Mouse (Mus musculus) midbrain, embryonic 14.5 days (tissue): ENCODE measurements around the gene Tunar. TPM values are rescaled to one million over a fixed set of nuclear protein-coding genes. Genes with fewer than 3 reads are reported as not detected.
A peak's percentile ranks its signal among the peaks of the same experiment; 100 is the strongest.

ENCODE experiments used
- ATAC-seq: fragments of 200-750 bp; cut with Nextera tagmentation; 2 replicates; pipeline ENCODE4 v1.8.0; 2017; ENCODE audit warnings: moderate number of reproducible peaks, moderate library complexity; ENCODE audit not compliant: low FRiP score, low TSS enrichment
- DNase-seq: peaks from one replicate; pipeline ENCODE4 v3.0.0-alpha.2; 2015
- H3K27ac ChIP-seq: fragments of 300-500 bp; sonication (generic); replicated peaks from 2 replicates; pipeline ENCODE4 v1.5.1; 2014; ENCODE audit warnings: mild to moderate bottlenecking, low read depth, low read length, moderate library complexity
- H3K27me3 ChIP-seq: fragments of 300-500 bp; sonication (generic); 2 replicates; pipeline ENCODE4 v1.6.1; 2014; ENCODE audit warnings: low read length, control low read depth, mixed read lengths; ENCODE audit not compliant: control insufficient read depth, insufficient read depth
- H3K36me3 ChIP-seq: fragments of 300-500 bp; sonication (generic); 2 replicates; pipeline ENCODE4 v1.6.1; 2014; ENCODE audit warnings: low read length, control low read depth; ENCODE audit not compliant: control insufficient read depth, insufficient read depth
- H3K4me1 ChIP-seq: fragments of 300-500 bp; sonication (generic); 2 replicates; pipeline ENCODE4 v1.6.1; 2014; ENCODE audit warnings: mild to moderate bottlenecking, antibody characterized with exemption, low read length, control low read depth; ENCODE audit not compliant: control insufficient read depth, insufficient read depth
- H3K4me2 ChIP-seq: fragments of 300-500 bp; sonication (generic); 2 replicates; pipeline ENCODE4 v1.6.1; 2014; ENCODE audit warnings: mild to moderate bottlenecking, low read length, moderate library complexity
- H3K4me3 ChIP-seq: fragments of 300-500 bp; sonication (generic); replicated peaks from 2 replicates; pipeline ENCODE4 v1.5.1; 2014; ENCODE audit warnings: low read depth, low read length
- H3K9ac ChIP-seq: fragments of 300-500 bp; sonication (generic); replicated peaks from 2 replicates; pipeline ENCODE4 v1.6.1; 2014; ENCODE audit warnings: mild to moderate bottlenecking, low read length, moderate library complexity
- H3K9me3 ChIP-seq: fragments of 300-500 bp; sonication (generic); 2 replicates; pipeline ENCODE4 v1.6.1; 2016; ENCODE audit warnings: low read length, control low read depth, mixed read lengths; ENCODE audit not compliant: control insufficient read depth
- WGBS: fragments of 180-500 bp; shearing (Covaris S2); extraction: QIAGEN DNeasy Blood & Tissue Kit; methylation state at CpG from one replicate; pipeline ENCODE4 v1.1.7; 2014; 5-methylcytosine and 5-hydroxymethylcytosine counted together
- polyA plus RNA-seq: library from polyadenylated mRNA; unstranded; fragments of >200 nt; fragmentation: Nextera tagmentation; extraction: Ambion mirVana; gene quantifications from 2 replicates; pipeline ENCODE4 v1.2.1, GENCODE M21; 2014

The Tunar gene
- polyA plus RNA-seq, 1 experiment from 2014 or later: 15.5 TPM

DNA sequence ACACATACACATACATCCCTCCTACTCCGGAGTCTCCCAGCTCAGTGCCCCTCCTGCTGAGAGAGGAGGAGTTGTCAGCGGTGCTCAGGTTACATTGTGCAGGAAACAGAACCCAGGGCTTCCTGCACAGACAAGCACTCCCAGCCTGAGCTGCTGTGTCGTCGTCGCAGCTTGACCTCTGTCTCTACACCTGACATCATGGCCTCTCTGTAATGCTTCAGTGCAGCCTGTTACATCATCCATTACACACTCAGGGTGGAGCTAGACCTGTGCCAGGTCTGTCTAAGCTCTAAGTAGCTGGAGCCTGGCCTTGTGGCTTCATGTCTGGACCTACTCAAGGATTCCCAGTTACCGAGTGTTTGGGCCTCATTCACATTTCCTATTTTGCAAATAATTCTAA lies 86.8 kb downstream of the Tunar start:
- no peaks in the 10 kb centered on the region for H3K36me3 ChIP-seq
- no peaks in the 10 kb centered on the region for H3K27me3 ChIP-seq
- 62% methylated on average over 6 of the region's 6 CpGs for WGBS
- no peaks in the 10 kb centered on the region for H3K4me1 ChIP-seq
- no peak overlapping the region for H3K9ac ChIP-seq
- DNase-seq (no peak), ATAC-seq (no peak)
- no peak overlapping the region for H3K4me2 ChIP-seq
- no peak overlapping the region for H3K4me3 ChIP-seq
- H3K9me3 ChIP-seq: no peaks in the 10 kb centered on the region
- H3K27ac ChIP-seq: no peak overlapping the region

DNA sequence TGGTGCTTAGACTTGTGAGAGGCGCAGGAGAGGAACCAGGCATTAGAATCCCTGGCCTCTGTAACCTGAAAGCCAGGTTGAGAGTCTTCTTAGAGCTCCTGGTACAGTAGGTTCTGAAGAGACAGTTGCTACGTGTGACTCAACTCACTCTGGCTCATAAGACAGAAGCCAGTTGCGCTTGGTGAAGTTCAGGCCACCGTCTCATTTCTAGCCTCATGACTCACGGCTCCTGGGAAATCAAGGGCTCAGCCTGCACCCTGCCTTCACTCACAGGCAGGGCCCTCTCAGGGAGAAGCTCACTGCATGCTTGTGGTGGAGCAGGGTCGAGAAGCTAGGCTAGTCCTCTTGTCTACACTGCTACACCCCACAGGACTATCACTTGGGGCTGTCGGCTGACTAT lies 92.9 kb downstream of the Tunar start:
- Histone ChIP-seq H3K9ac (no peak overlapping the region), H3K36me3 (no peaks in the 10 kb centered on the region), H3K4me1 (no peaks in the 10 kb centered on the region), H3K4me2 (no peak overlapping the region), H3K9me3 (no peaks in the 10 kb centered on the region), H3K27ac (no peak overlapping the region), H3K27me3 (no peaks in the 10 kb centered on the region), H3K4me3 (no peak overlapping the region)
- no peak for ATAC-seq
- WGBS: 87% methylated on average over 7 of the region's 7 CpGs
- DNase-seq: no peak

DNA sequence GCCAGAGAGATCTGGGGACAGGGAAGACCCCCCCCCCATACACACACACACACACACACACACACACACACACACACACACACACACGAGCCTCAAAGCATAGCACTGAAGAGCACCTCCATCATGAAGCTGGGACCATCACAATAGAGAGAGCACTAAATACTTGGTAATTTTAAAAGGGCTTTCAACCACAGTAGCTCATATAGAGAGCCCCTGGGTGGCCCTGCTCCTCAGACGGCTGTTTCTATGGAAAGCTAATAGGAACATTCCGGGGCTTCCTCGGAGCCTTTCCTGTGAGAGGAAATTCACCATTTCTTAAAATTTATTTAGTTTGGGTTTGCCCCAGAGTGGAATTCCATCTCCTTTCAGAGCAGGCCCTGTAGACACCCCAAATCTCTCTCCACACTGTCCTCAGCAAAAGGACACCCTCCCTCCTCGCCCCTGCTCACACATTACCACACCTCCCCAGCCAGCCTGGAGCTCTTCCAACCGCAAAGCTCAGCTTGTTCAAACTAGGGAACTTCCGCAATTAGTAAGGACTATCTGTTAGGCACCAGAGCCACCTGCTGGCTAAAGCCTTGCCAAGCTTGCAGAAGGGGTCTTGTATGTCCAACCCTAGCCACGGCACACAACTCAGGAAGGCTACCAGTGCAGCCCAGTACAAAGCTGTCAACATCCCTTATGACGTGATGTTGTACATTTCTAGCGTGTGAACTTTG lies 93.5 kb downstream of the Tunar start:
- H3K4me2 ChIP-seq: 0 out of 2 replicates have a peak overlapping the region, but pooled peaks have one; percentile 2
- 26% methylated on average over 10 of the region's 10 CpGs for WGBS

DNA sequence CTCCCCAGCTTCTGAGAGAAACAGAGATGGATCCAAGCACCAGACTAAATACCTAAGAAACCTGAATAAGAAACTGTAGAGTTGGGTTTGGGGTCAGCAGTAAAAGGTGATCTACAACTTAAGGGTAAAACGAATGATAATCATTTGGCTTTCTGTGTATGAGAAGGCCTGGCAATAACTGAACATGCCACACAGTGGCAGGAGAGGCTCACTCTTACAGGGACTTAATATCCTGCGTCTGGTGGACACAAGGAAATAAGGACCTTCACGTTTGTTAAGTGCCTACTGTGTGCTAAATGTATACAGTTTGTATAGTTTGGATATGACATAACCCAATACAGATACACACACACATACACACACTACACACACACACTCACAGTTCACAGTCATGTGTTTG lies 98.2 kb downstream of the Tunar start:
- no peaks in the 10 kb centered on the region for H3K4me1 ChIP-seq
- H3K36me3 ChIP-seq: no peaks in the 10 kb centered on the region
- ATAC-seq (no peak), DNase-seq (peak; percentile 69)
- no peaks in the 10 kb centered on the region for H3K9me3 ChIP-seq
- H3K27me3 ChIP-seq: no peaks in the 10 kb centered on the region
- H3K27ac ChIP-seq: no peak overlapping the region
- H3K9ac ChIP-seq: no peak overlapping the region
- no peak overlapping the region for H3K4me2 ChIP-seq
- no peak overlapping the region for H3K4me3 ChIP-seq
- 52% methylated on average over 3 of the region's 3 CpGs for WGBS

More for the DNA sequence above, 93.5 kb downstream of the Tunar start:
- H3K4me3 ChIP-seq: no peak overlapping the region
- H3K36me3 ChIP-seq: no peaks in the 10 kb centered on the region
- no peaks in the 10 kb centered on the region for H3K27me3 ChIP-seq
- H3K4me1 ChIP-seq: no peaks in the 10 kb centered on the region
- no peak overlapping the region for H3K27ac ChIP-seq
- ATAC-seq (peak; percentile 34; the same call in 1 of the 2 replicates), DNase-seq (peak; percentile 95)
- no peaks in the 10 kb centered on the region for H3K9me3 ChIP-seq
- no peak overlapping the region for H3K9ac ChIP-seq

DNA sequence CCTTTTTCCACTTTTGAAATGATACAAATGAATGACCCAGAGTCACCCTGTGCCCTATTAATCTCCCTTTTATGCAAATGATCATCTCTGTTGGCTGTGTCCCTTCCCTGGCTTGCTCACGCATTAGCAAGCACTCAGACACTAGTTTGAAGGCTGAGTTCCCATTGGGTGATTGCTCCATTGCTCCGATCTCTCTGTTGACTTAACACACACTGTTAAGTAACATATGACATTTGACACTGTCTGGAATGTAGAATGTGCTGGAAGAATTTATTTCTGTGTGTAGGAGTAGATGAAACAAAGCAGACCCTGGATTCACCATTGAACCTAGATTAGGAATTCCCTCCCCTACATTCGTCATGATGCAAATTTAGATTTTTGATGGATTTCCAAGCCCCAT lies 99.1 kb downstream of the Tunar start:
- Histone ChIP-seq H3K36me3 (no peaks in the 10 kb centered on the region), H3K4me3 (no peak overlapping the region), H3K27me3 (no peaks in the 10 kb centered on the region), H3K9ac (no peak overlapping the region), H3K9me3 (no peaks in the 10 kb centered on the region), H3K27ac (no peak overlapping the region), H3K4me1 (no peaks in the 10 kb centered on the region), H3K4me2 (no peak overlapping the region)
- ATAC-seq: no peak
- WGBS: 78% methylated on average over 3 of the region's 3 CpGs
- DNase-seq: no peak

Other genes starting within 250 kb of the Tunar start
- gene Tcl1b2, start 187.9 kb upstream of the Tunar start, polyA plus RNA-seq: not detected in 2 replicates
- not detected in 2 replicates for gene Tcl1b1, start 174.2 kb upstream of the Tunar start, polyA plus RNA-seq
- gene Tcl1b5, start 157.5 kb upstream of the Tunar start, polyA plus RNA-seq: not detected in 2 replicates
- gene Tcl1b3, start 142.8 kb upstream of the Tunar start, polyA plus RNA-seq: not detected in 2 replicates
- not detected in 2 replicates for gene Tcl1b4, start 131.9 kb upstream of the Tunar start, polyA plus RNA-seq
- gene Tcl1, start 111.1 kb upstream of the Tunar start, polyA plus RNA-seq: not detected in 2 replicates
- 25.3 and 41.6 TPM in 2 replicates for gene D430019H16Rik, start 120.0 kb downstream of the Tunar start, polyA plus RNA-seq
- gene Bdkrb2, start 229.4 kb downstream of the Tunar start, polyA plus RNA-seq: 0.36 and 0.49 TPM in 2 replicates